Mouse (Mus musculus): ENCODE measurements around the gene Klhl40.

The Klhl40 gene

DNA sequence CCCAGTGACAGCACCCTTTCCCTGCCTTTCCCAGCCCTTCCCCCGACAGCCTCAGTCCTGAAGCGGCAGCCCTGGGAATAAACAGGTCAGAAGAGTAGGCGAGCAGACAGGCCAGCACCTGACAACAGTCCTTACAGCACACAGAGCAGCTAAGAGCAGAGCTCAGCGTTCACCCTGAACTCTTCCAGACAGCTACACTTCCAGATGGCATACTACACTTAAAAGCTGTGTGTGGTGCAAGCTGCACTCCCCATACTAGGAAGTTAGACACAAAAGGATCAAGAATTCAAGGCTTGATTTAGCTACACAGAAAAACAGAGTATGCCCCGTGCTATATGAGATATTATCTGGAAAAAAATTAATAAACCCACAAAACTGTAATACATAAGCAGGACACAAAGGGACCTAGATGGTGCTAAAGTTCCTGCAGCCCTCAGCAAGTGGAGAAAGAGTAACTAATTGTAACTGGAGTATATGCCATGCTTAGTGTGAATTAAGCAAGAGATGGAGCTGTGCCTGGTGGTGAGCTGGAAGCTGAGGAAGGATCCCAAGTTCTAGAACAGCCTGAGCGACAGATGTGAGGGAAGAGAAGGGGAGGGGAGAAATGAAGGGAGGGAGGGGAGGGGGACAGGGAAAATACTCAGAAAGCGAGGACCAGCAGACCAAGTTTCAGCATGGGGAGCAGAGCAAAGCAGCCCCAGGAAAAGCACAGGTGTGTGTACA, 52.0 kb downstream of the Klhl40 start:
- DNase-seq = no peak

DNA sequence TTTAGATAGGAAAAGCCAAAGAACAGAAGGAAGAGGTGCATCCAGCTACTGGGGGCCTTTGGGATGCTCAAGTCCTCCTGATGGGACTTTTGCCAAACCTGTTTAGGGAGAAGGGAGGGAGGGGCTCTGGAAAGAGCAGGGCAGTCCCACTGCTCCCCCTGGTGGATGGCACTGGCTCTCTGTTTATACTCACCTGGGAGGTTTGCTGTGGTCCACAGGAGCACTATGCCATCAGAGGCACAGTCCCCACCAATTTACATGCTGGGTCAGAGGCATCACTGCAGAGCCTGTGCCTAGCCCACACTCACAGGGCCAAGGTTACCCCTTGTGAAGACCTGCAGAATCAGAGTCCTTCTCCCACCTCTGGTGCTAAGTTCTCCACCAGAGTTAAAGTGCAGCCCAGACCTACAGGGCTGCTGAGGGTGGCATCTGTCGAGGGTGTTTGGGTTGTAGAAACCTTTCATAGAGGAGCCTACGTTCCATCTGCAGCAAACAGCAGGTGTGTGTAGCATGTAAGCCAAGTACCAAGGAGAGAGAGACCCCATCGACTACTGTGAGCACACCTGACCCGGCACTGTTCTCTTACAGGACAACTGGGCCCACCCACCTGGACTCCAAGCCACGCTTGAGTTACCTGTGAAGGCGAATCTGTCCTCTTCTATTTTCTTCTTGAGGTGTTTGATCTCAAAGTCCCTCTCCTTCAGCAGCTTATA, 53.0 kb downstream of the Klhl40 start:
- DNase-seq = peak; percentile 79 to 82

DNA sequence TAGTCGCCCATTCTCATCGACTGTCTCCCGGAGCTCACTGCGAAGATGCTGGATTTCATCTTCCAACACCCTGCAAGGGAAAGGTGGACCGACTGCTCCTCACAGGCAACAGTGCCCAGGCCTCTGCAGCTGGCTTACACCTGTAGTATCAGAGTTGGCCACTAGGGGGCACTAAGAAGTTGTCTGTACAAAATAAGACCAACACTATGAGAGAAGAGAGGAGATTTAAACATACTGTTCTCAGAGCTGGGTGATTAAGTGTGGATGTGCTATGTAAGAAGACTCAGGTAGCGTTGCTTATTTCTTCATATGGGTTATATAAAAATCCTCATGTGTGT, 53.5 kb downstream of the Klhl40 start:
- peak; percentile 91 to 95 for DNase-seq

All from cerebellum, postnatal 10 days (tissue).